Mouse (Mus musculus) stomach, embryonic 16.5 days (tissue): ENCODE measurements around the gene Ggt5. TPM values are rescaled to one million over a fixed set of nuclear protein-coding genes. Genes with fewer than 3 reads are reported as not detected.

Source experiments
- ATAC-seq: fragments of 200-750 bp; cut with Nextera tagmentation; 2 replicates; pipeline ENCODE4 v1.8.0; 2017; ENCODE audit warnings: moderate number of reproducible peaks, moderate TSS enrichment; ENCODE audit not compliant: insufficient read depth, low FRiP score
- H3K27ac ChIP-seq: fragments of 300-500 bp; sonication (generic); 2 replicates; pipeline ENCODE4 v1.5.1; 2014; ENCODE audit warnings: low read length
- H3K27me3 ChIP-seq: fragments of 300-500 bp; sonication (generic); 2 replicates; pipeline ENCODE4 v1.6.1; 2014; ENCODE audit warnings: low read length, control low read depth, mixed read lengths; ENCODE audit not compliant: control insufficient read depth, insufficient read depth
- H3K36me3 ChIP-seq: fragments of 300-500 bp; sonication (generic); 2 replicates; pipeline ENCODE4 v1.6.1; 2014; ENCODE audit warnings: low read length; ENCODE audit not compliant: control insufficient read depth, insufficient read depth
- H3K4me1 ChIP-seq: fragments of 300-500 bp; sonication (generic); 2 replicates; pipeline ENCODE4 v1.6.1; 2014; ENCODE audit warnings: low read length, control low read depth, mixed read lengths; ENCODE audit not compliant: control insufficient read depth, insufficient read depth
- H3K4me2 ChIP-seq: fragments of 300-500 bp; sonication (generic); 2 replicates; pipeline ENCODE4 v1.6.1; 2014; ENCODE audit warnings: low read depth, low read length, mixed read lengths
- H3K4me3 ChIP-seq: fragments of 300-500 bp; sonication (generic); replicated peaks from 2 replicates; pipeline ENCODE4 v1.5.1; 2014; ENCODE audit warnings: mild to moderate bottlenecking, low read length
- H3K9ac ChIP-seq: fragments of 300-500 bp; sonication (generic); 2 replicates; pipeline ENCODE4 v1.6.1; 2014; ENCODE audit warnings: low read length
- H3K9me3 ChIP-seq: fragments of 300-500 bp; sonication (generic); replicated peaks from 2 replicates; pipeline ENCODE4 v1.6.1; 2016; ENCODE audit warnings: low read length, control low read depth; ENCODE audit not compliant: control insufficient read depth
- WGBS: fragments of 180-500 bp; shearing (Covaris S2); extraction: QIAGEN DNeasy Blood & Tissue Kit; methylation state at CpG from one replicate; pipeline ENCODE4 v1.1.7; 2014; 5-methylcytosine and 5-hydroxymethylcytosine counted together
- polyA plus RNA-seq: library from polyadenylated mRNA; unstranded; fragments of >200 nt; fragmentation: Nextera tagmentation; extraction: Ambion mirVana; gene quantifications from 2 replicates; pipeline ENCODE4 v1.2.1, GENCODE M21; 2015

Ggt5 gene
- polyA plus RNA-seq, 1 experiment from 2014 or later: 6.5 TPM

DNA sequence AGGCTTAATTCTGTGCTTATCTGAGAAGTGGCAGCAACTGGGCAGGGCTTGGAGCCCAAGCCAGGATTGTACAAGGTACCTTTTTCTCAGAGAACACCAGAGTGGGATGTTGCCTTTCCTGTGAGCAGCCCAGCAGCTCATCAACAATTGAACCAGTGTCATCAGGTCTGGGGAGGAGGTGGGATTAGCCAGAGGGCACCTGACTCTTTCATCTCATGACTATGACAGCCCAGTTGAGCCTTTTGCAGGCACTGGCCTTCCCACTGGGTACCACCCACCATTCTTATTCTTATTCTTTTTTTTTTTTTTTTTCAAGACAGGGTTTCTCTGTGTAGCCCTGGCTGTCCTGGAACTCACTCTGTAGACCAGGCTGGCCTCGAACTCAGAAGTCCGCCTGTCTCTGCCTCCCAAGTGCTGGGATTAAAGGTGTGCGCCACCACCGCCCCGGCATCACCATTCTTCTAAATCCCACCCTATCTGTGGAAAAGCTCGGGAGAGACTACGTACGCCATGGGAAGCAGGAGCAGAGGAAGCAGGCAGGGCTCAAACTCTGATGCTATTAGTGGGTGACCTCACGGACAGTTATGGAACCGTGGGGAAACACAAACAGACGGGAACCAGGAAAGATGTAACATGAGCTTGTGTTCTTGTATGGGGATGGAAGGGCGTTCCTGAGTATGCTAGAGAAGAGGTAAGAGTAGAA is 47.1 kb downstream of the Ggt5 start:
- no peaks in the 10 kb centered on the region for H3K36me3 ChIP-seq
- ATAC-seq: no peak
- H3K27me3 ChIP-seq: no peaks in the 10 kb centered on the region
- 84% methylated on average over 12 of the region's 12 CpGs for WGBS
- H3K27ac ChIP-seq: no peak overlapping the region
- H3K4me2 ChIP-seq: no peak overlapping the region
- no peaks in the 10 kb centered on the region for H3K9me3 ChIP-seq
- H3K4me1 ChIP-seq: 0 out of 2 replicates have a peak, but pooled peaks cover 6% of the 10 kb centered on the region
- H3K4me3 ChIP-seq: no peak overlapping the region
- no peak overlapping the region for H3K9ac ChIP-seq

DNA sequence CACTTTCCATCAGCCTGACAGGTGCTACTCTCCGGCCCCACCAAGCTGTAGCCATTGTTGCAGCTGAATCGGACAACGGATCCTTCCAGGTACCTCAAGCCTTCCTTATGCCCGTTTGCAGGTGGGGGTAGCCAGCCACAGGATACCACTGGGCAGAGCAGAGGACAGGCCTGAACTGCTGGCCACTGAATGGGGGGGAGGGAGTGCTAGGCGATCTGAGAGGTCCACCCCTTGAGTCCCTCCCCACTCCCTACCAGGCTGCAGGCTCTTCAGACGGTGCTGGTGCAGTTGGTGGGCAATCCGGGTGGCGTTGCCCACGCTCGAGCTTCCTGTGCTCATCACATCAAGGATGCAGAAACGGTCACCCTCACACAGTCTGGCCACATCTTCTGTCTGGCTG is 48.6 kb downstream of the Ggt5 start:
- H3K36me3 ChIP-seq: no peaks in the 10 kb centered on the region
- no peak overlapping the region for H3K9ac ChIP-seq
- H3K9me3 ChIP-seq: no peaks in the 10 kb centered on the region
- 0 out of 2 replicates have a peak, but pooled peaks cover 6% of the 10 kb centered on the region for H3K4me1 ChIP-seq
- H3K27me3 ChIP-seq: no peaks in the 10 kb centered on the region
- ATAC-seq: no peak
- 84% methylated on average over 11 of the region's 11 CpGs for WGBS
- H3K4me3 ChIP-seq: no peak overlapping the region
- H3K4me2 ChIP-seq: no peak overlapping the region
- H3K27ac ChIP-seq: no peak overlapping the region

DNA sequence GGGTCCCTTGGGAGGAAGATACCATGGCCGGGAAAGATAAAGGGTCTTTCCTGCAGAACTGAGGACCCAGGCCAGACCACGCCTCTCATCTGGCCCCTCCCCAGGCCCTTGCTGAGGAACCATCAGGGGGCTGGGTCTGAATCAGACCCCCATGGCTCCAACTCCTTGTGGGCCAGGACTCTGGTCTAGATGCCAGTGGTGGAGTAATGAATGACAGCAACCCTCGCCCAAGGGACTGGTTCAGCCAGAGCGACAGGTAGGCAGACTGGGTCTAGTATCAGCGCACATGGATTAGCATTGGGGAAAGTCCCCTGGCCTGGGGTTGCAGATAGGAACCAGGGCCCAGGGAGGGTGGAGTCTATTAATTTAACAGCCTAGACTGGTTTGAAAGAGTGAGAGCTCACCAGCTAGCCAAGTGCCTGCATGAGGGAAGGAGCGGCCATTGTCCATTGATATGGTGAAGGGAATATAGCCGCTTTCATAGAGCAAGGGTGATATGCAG is 52.6 kb downstream of the Ggt5 start:
- no peak for ATAC-seq
- no peaks in the 10 kb centered on the region for H3K9me3 ChIP-seq

DNA sequence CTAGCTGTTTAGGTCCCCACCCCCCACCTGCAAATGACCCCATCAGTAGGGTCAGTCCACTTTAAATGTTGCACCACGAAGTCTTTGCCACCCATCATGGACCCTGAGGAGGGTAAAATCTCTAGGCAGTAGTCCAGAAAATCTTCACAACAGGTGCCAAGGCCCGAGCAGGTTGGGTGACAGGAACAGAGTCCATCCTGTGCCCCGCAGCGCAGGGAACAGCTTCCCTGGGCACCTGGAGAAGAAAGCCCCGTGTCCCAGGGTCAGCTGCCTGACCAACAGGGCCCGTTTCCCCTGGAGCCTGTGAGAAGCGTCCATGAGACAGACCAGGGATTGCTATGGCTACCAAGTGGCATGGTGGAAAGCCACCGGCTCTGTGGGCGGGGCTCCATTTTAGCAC is 53.3 kb downstream of the Ggt5 start:
- WGBS: 79% methylated on average over 9 of the region's 9 CpGs
- no peak overlapping the region for H3K4me2 ChIP-seq
- no peak overlapping the region for H3K4me3 ChIP-seq
- H3K9ac ChIP-seq: no peak overlapping the region
- H3K4me1 ChIP-seq: peaks cover 16% of the 10 kb centered on the region
- no peak for ATAC-seq
- no peaks in the 10 kb centered on the region for H3K9me3 ChIP-seq
- no peaks in the 10 kb centered on the region for H3K27me3 ChIP-seq
- H3K27ac ChIP-seq: no peak overlapping the region
- H3K36me3 ChIP-seq: no peaks in the 10 kb centered on the region; the same call in 1 of the 2 replicates

More for the DNA sequence above, 52.6 kb downstream of the Ggt5 start:
- Histone ChIP-seq H3K4me3 (no peak overlapping the region), H3K36me3 (no peaks in the 10 kb centered on the region; the same call in 1 of the 2 replicates), H3K27ac (no peak overlapping the region), H3K4me2 (no peak overlapping the region), H3K4me1 (peaks cover 16% of the 10 kb centered on the region), H3K27me3 (no peaks in the 10 kb centered on the region), H3K9ac (no peak overlapping the region)
- WGBS: 82% methylated on average over 7 of the region's 7 CpGs

DNA sequence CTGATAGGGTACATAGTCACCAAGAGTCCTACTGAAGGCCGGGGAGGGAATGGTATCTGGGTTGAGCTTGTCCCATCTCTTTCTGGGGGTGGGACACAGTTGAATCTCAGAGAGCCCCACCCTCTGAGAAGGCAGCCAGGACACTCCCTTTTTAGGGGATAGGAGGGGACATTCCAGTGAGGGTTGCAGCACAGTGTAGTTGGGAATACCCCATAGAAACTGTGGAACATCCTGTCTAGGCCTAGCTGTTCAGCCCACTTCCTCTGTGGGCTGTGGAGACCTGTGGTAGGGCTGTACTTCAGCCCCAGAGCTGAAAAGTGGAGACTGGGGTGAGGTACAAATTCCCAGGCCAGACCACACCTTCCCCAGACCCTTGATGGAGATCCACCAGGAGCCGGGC is 53.8 kb downstream of the Ggt5 start:
- Histone ChIP-seq H3K9me3 (no peaks in the 10 kb centered on the region), H3K27ac (no peak overlapping the region), H3K9ac (peak overlapping the region; percentile 46), H3K4me1 (peaks cover 16% of the 10 kb centered on the region), H3K4me2 (peak overlapping the region; percentile 33; the same call in 1 of the 2 replicates), H3K4me3 (no peak overlapping the region), H3K36me3 (no peaks in the 10 kb centered on the region; the same call in 1 of the 2 replicates), H3K27me3 (no peaks in the 10 kb centered on the region)
- WGBS: 82% methylated on average over 2 of the region's 2 CpGs
- no peak for ATAC-seq

DNA sequence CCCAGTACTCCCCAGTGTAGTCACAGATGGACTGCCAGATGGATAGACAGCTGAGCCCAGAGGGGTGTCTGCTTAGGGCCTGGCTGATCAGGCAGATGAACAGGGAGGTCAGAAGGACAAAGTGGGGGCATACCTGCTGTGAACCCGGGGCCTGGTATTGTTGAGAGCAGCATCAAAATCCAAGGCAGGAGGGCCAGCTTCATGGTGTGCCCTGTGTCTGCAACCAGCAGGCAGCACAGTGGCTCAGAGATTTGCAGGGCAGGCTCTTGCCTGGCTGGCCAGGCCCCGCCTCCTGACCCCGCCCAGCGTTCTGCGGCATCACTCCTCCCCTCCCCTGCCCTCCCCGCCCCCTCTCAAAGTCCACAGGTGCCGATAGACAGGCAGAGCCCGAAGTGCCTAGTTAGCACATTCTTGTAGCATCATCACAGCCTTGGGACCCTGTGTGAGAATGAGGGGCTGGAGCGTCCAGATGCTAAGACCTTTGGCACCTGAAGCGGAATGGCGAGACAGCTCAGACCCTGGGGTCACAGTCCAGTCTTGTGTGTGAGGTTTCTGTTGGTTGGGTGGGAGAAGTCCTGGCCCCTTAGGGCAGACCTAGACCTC is 54.7 kb downstream of the Ggt5 start, which contains the start of gene Susd2:
Gene Susd2, minus strand, starts transcription at position 268 of the 603 bp plus-strand sequence.
- 3% methylated on average over 11 of the region's 11 CpGs for WGBS
- H3K4me1 ChIP-seq: peaks cover 16% of the 10 kb centered on the region
- peak within 1 kb of the TSS; percentile 33 for H3K4me2 ChIP-seq
- H3K27me3 ChIP-seq: no peaks in the 10 kb centered on the region
- H3K27ac ChIP-seq: peak within 1 kb of the TSS; percentile 41; the same call in 1 of the 2 replicates
- no peak within 1 kb of the TSS for H3K4me3 ChIP-seq
- peak within 1 kb of the TSS; percentile 46 for H3K9ac ChIP-seq
- H3K9me3 ChIP-seq: no peaks in the 10 kb centered on the region
- H3K36me3 ChIP-seq: no peaks in the 10 kb centered on the region; the same call in 1 of the 2 replicates
- ATAC-seq: peak; percentile 69

- Histone ChIP-seq H3K36me3 (no peaks in the 10 kb centered on the region; the same call in 1 of the 2 replicates), H3K27me3 (no peaks in the 10 kb centered on the region), H3K27ac (no peak overlapping the region), H3K4me2 (no peak overlapping the region), H3K9ac (no peak overlapping the region), H3K4me1 (peaks cover 16% of the 10 kb centered on the region), H3K9me3 (no peaks in the 10 kb centered on the region), H3K4me3 (no peak overlapping the region)
- ATAC-seq: no peak
- WGBS: 92% methylated on average over 8 of the region's 8 CpGs
Measured at GRCm38 (mm10) chr10:75645616-75646015, 56.5 kb downstream of the Ggt5 start.

GRCm38 (mm10) chr10:75646406-75646805 is 57.3 kb downstream of the Ggt5 start:
- H3K4me2 ChIP-seq: no peak overlapping the region
- H3K4me1 ChIP-seq: peaks cover 16% of the 10 kb centered on the region
- WGBS: 92% methylated on average over 6 of the region's 6 CpGs
- no peaks in the 10 kb centered on the region for H3K9me3 ChIP-seq
- no peak for ATAC-seq
- H3K36me3 ChIP-seq: no peaks in the 10 kb centered on the region; the same call in 1 of the 2 replicates
- H3K27ac ChIP-seq: no peak overlapping the region; the same call in 1 of the 2 replicates
- no peak overlapping the region for H3K4me3 ChIP-seq
- no peaks in the 10 kb centered on the region for H3K27me3 ChIP-seq
- no peak overlapping the region for H3K9ac ChIP-seq

DNA sequence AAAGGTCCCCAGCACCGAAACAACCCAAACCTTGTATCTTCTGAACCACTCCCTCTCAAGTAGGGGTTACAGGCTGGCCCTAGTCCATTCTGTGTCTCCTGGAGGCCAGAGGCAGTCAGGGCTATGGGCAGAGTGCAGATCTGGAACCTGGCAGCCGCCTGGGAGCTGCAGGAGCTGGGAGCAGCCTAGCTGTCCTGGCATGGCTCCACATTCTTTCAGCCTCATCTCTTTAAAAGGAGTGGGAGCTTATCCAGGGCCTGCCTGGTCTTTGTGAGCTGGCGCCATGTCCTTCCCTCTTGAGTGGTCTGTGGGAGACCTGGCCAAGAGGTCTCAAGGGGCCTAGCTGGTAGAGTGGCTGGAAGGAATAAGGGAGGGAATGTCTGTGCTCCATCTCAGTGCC is 58.2 kb downstream of the Ggt5 start:
- no peaks in the 10 kb centered on the region for H3K27me3 ChIP-seq
- H3K9ac ChIP-seq: no peak overlapping the region; the same call in 1 of the 2 replicates
- no peak overlapping the region for H3K4me2 ChIP-seq
- peak; percentile 61 for ATAC-seq
- peaks cover 7% of the 10 kb centered on the region; the same call in 1 of the 2 replicates for H3K36me3 ChIP-seq
- peaks cover 16% of the 10 kb centered on the region for H3K4me1 ChIP-seq
- no peak overlapping the region for H3K4me3 ChIP-seq
- no peaks in the 10 kb centered on the region for H3K9me3 ChIP-seq
- peak overlapping the region; percentile 68 for H3K27ac ChIP-seq
- 58% methylated on average over 3 of the region's 3 CpGs for WGBS
